Mouse (Mus musculus) inflammation-experienced regulatory T-cells, adult 6 months (primary cell): ENCODE data around the gene Flcn. TPM values are rescaled to one million over a fixed set of nuclear protein-coding genes. Genes with fewer than 3 reads are reported as not detected.

Experiments used
- ATAC-seq: one replicate; pipeline ENCODE4 v1.8.0; 2017
- polyA plus RNA-seq, 3 experiments: library from polyadenylated mRNA; unstranded; fragments of 100-300 nt; shearing (Covaris generic); gene quantifications; one replicate each; pipeline ENCODE4 v1.2.1; 2017

Flcn gene
- polyA plus RNA-seq, 3 experiments from 2014 or later = 19.6 to 30.6 (median 23.2) TPM

- no peak for ATAC-seq
These were observed 4.6 kb downstream of the Flcn start for GRCm38 (mm10) chr11:59805256-59805655.

- no peak for ATAC-seq
These were observed 5.3 kb downstream of the Flcn start for GRCm38 (mm10) chr11:59804409-59805110.

- no peak for ATAC-seq
These were observed 6.3 kb downstream of the Flcn start for GRCm38 (mm10) chr11:59803516-59803915.

- no peak for ATAC-seq
These were observed 7.9 kb downstream of the Flcn start for GRCm38 (mm10) chr11:59801881-59802280.

GRCm38 (mm10) chr11:59800412-59800811, 9.4 kb downstream of the Flcn start:
- ATAC-seq = no peak

- ATAC-seq = no peak
These were observed 16.4 kb downstream of the Flcn start for GRCm38 (mm10) chr11:59793390-59793789.

GRCm38 (mm10) chr11:59789311-59789710, 20.5 kb downstream of the Flcn start:
- no peak for ATAC-seq

- no peak for ATAC-seq
These were observed 22.5 kb downstream of the Flcn start, which contains the start of gene Pld6 for GRCm38 (mm10) chr11:59787199-59787781. Gene Pld6 (minus strand): TSS chr11:59787645.

GRCm38 (mm10) chr11:59786444-59787198, 23.2 kb downstream of the Flcn start:
- ATAC-seq = no peak

GRCm38 (mm10) chr11:59783591-59783990, 26.2 kb downstream of the Flcn start:
- ATAC-seq = no peak

GRCm38 (mm10) chr11:59782091-59782590, 27.7 kb downstream of the Flcn start:
- no peak for ATAC-seq

- ATAC-seq = no peak
These were observed 29.6 kb downstream of the Flcn start for GRCm38 (mm10) chr11:59780241-59780640.

GRCm38 (mm10) chr11:59779406-59779805, 30.4 kb downstream of the Flcn start:
- ATAC-seq = no peak

GRCm38 (mm10) chr11:59778874-59779223, 31.0 kb downstream of the Flcn start:
- ATAC-seq = no peak

- ATAC-seq = no peak
These were observed 31.5 kb downstream of the Flcn start for GRCm38 (mm10) chr11:59778181-59778873.

GRCm38 (mm10) chr11:59777259-59777658, 32.6 kb downstream of the Flcn start:
- ATAC-seq = no peak

- ATAC-seq = no peak
These were observed 34.2 kb downstream of the Flcn start for GRCm38 (mm10) chr11:59775435-59776148.

- no peak for ATAC-seq
These were observed 35.3 kb downstream of the Flcn start for GRCm38 (mm10) chr11:59774522-59774921.

- ATAC-seq = no peak
These were observed 36.9 kb downstream of the Flcn start for GRCm38 (mm10) chr11:59772902-59773301.

- no peak for ATAC-seq
These were observed 37.5 kb downstream of the Flcn start for GRCm38 (mm10) chr11:59772291-59772690.

- no peak for ATAC-seq
These were observed 39.1 kb downstream of the Flcn start for GRCm38 (mm10) chr11:59770753-59771152.

GRCm38 (mm10) chr11:59769738-59770137, 40.1 kb downstream of the Flcn start:
- no peak for ATAC-seq
